ENCODE assay signal across 8 mouse cellular contexts in genomic region chr14:8080165-8080679, GRCm38 (mm10). TPM values are rescaled to one million over a fixed set of nuclear protein-coding genes. Genes with fewer than 3 reads are reported as not detected.
DNase-seq lines count a peak whose midpoint lies in the region; ATAC-seq and TF ChIP-seq lines count a peak whose summit lies in the region.

Gene Rpp14 (plus strand): TSS chr14:8080367.

- ATAC-seq in Patski: peak; percentile 76
- ATAC-seq in hindbrain, embryonic 15.5 days (ENCODE audit: low FRiP score, low read depth): peak; percentile 96

- peak; percentile 97 for TF ChIP-seq CTCF in Patski (IDR thresholded peaks at IDR 0.05)

- peak within 1 kb of the TSS; percentile 52 for H3K4me3 ChIP-seq in hindbrain, embryonic 15.5 days

- CTCF ChIA-PET in Patski (lab: Charles Lee): interaction anchor here (1.1 to 1.4 kb wide), 3 partner anchors 15 to 83 kb away, joined by 3 to 5 read pairs (median 4); no protein-coding TSS in a partner anchor

- H3K36me3 ChIP-seq in hindbrain, embryonic 15.5 days: peaks cover 9% of the 10 kb centered on the region

- under 1% methylated on average over 47 of the region's 47 CpGs for WGBS in hindbrain, embryonic 15.5 days

- peak within 1 kb of the TSS; percentile 69 for H3K9ac ChIP-seq in hindbrain, embryonic 15.5 days

- H3K9me3 ChIP-seq in hindbrain, embryonic 15.5 days: no peaks in the 10 kb centered on the region

- peaks cover 16% of the 10 kb centered on the region for H3K4me1 ChIP-seq in hindbrain, embryonic 15.5 days (replicated peaks)

- POLR2A ChIA-PET in Patski (lab: Charles Lee): no interaction called here

- peak within 1 kb of the TSS; percentile 93 for H3K4me2 ChIP-seq in hindbrain, embryonic 15.5 days

- H3K27ac ChIP-seq in hindbrain, embryonic 15.5 days (replicated peaks): peak within 1 kb of the TSS; percentile 86

- peak; percentile 73 for DNase-seq in Patski (ENCODE audit: low read depth, low spot score)
- DNase-seq in cerebellum, postnatal 14 days: peak; percentile 98 to 99
- DNase-seq in frontal cortex, postnatal 25 days (ENCODE audit: low spot score in 2 of 2): peak; percentile 96 to 98
- DNase-seq in left cerebral cortex, adult 11 months (ENCODE audit: low spot score): peak; percentile 93
- peak; percentile 94 for DNase-seq in lung, postnatal 4 days
- peak; percentile 92 for DNase-seq in retina, postnatal 7 days (ENCODE audit: low read depth, low spot score)
- DNase-seq in urinary bladder, adult 2 months (ENCODE audit: low spot score): peak; percentile 93

- H3K27me3 ChIP-seq in Patski: no peaks in the 10 kb centered on the region
- no peaks in the 10 kb centered on the region for H3K27me3 ChIP-seq in hindbrain, embryonic 15.5 days

- in situ Hi-C loops in Patski (cut with MboI; ENCODE audit: low pct_unique_long_range_greater_than_20kb): no loop called here

RNA-seq across cellular contexts. Expression of gene Rpp14, which starts in this region (rescaled TPM):
- 28.7 TPM for polyA plus RNA-seq in Patski (2021)
- 46.6 and 47.4 TPM in 2 replicates for polyA plus RNA-seq in hindbrain, embryonic 15.5 days (2015; fragmentation: Nextera tagmentation; extraction: Ambion mirVana)
- 27.3 and 31.9 TPM in 2 replicates for polyA plus RNA-seq in urinary bladder, adult 2 months (2012; rRNA removed)

Comparison
In these comparisons a context has a peak if more than half of its experiments do, and no peak if none do; other contexts are left out.
1. Peak in every context shown above with its lines: DNase-seq, ATAC-seq, H3K4me3 ChIP-seq and H3K27ac ChIP-seq.